Mouse (Mus musculus) neural tube, embryonic 13.5 days (tissue): ENCODE measurements around the gene Sec24a. TPM values are rescaled to one million over a fixed set of nuclear protein-coding genes. Genes with fewer than 3 reads are reported as not detected.
"Not testable (repeated sequence)": the region's sequence is repeated elsewhere in the genome, so short reads cannot be mapped to it uniquely, and the experiment has no call there.

Source experiments
- ATAC-seq: fragments of 200-750 bp; cut with Nextera tagmentation; 2 replicates; pipeline ENCODE4 v1.8.0; 2017; ENCODE audit warnings: low read depth, mild to moderate bottlenecking, moderate TSS enrichment, moderate library complexity
- H3K27ac ChIP-seq: fragments of 300-500 bp; sonication (generic); replicated peaks from 2 replicates; pipeline ENCODE4 v1.5.1; 2015; ENCODE audit warnings: moderate library complexity, mild to moderate bottlenecking, inconsistent platforms
- H3K27me3 ChIP-seq: fragments of 300-500 bp; sonication (generic); 2 replicates; pipeline ENCODE4 v1.6.1; 2015; ENCODE audit warnings: mild to moderate bottlenecking, inconsistent platforms
- H3K36me3 ChIP-seq: fragments of 300-500 bp; sonication (generic); 2 replicates; pipeline ENCODE4 v1.6.1; 2015; ENCODE audit warnings: mild to moderate bottlenecking, inconsistent platforms
- H3K4me1 ChIP-seq: fragments of 300-500 bp; sonication (generic); replicated peaks from 2 replicates; pipeline ENCODE4 v1.6.1; 2015; ENCODE audit warnings: inconsistent platforms
- H3K4me2 ChIP-seq: fragments of 300-500 bp; sonication (generic); 2 replicates; pipeline ENCODE4 v1.6.1; 2015; ENCODE audit warnings: inconsistent platforms, mild to moderate bottlenecking, moderate library complexity
- H3K4me3 ChIP-seq: fragments of 300-500 bp; sonication (generic); 2 replicates; pipeline ENCODE4 v1.5.1; 2015; ENCODE audit warnings: mild to moderate bottlenecking, inconsistent platforms
- H3K9ac ChIP-seq: fragments of 300-500 bp; sonication (generic); 2 replicates; pipeline ENCODE4 v1.6.1; 2015; ENCODE audit warnings: moderate library complexity, mild to moderate bottlenecking, inconsistent platforms
- H3K9me3 ChIP-seq: fragments of 300-500 bp; sonication (generic); 2 replicates; pipeline ENCODE4 v1.6.1; 2016; ENCODE audit warnings: inconsistent platforms
- WGBS: fragments of 180-500 bp; shearing (Covaris S2); methylation state at CpG from one replicate; pipeline ENCODE4 v1.1.7; 2015; 5-methylcytosine and 5-hydroxymethylcytosine counted together
- polyA plus RNA-seq: library from polyadenylated mRNA; unstranded; fragments of >200 nt; fragmentation: Nextera tagmentation; extraction: Ambion mirVana; gene quantifications from 2 replicates; pipeline ENCODE4 v1.2.1, GENCODE M21; 2015

The Sec24a gene
- polyA plus RNA-seq, 1 experiment from 2014 or later = 14.7 TPM

GRCm38 (mm10) chr11:51782721-51783120, 19.3 kb upstream of the Sec24a start:
- 92% methylated on average over 6 of the region's 6 CpGs for WGBS
- H3K4me2 ChIP-seq = no peak overlapping the region
- no peaks in the 10 kb centered on the region for H3K4me1 ChIP-seq
- no peaks in the 10 kb centered on the region for H3K9me3 ChIP-seq
- H3K9ac ChIP-seq = no peak overlapping the region
- no peak overlapping the region for H3K27ac ChIP-seq
- H3K36me3 ChIP-seq = peaks cover 72% of the 10 kb centered on the region
- H3K4me3 ChIP-seq = no peak overlapping the region
- no peak for ATAC-seq
- H3K27me3 ChIP-seq = no peaks in the 10 kb centered on the region

DNA sequence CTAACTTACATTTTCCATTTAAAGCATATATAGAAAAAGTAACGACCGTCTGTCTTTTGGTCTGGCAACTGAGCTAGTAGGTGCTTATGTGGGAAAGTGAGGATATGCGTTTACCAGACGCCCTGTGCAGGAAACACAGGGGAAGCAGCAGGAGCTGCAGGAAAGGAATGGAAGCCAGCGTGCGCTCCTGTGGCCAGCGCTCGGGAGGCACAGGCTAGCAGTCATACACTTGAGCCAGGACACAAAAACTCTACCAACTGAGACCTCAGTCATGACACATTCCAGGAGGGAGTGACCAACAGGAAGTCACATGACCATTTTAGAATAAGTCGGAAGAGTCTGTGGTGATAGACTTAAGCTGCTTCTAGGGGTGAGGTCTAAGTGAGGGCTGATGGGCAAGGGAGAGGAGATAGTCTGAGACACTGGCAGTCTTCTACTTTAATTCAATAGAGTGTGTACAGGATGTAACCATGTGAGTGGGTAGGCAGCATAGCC, 17.4 kb upstream of the Sec24a start:
- peaks cover 59% of the 10 kb centered on the region for H3K36me3 ChIP-seq
- no peaks in the 10 kb centered on the region for H3K9me3 ChIP-seq
- ATAC-seq = no peak
- no peak overlapping the region for H3K27ac ChIP-seq
- H3K27me3 ChIP-seq = no peaks in the 10 kb centered on the region
- WGBS = 94% methylated on average over 9 of the region's 9 CpGs
- no peaks in the 10 kb centered on the region for H3K4me1 ChIP-seq
- H3K9ac ChIP-seq = no peak overlapping the region
- no peak overlapping the region for H3K4me3 ChIP-seq
- H3K4me2 ChIP-seq = no peak overlapping the region

- no peaks in the 10 kb centered on the region for H3K4me1 ChIP-seq
- no peaks in the 10 kb centered on the region for H3K9me3 ChIP-seq
- no peak overlapping the region for H3K4me3 ChIP-seq
- no peak overlapping the region for H3K27ac ChIP-seq
- no peak overlapping the region for H3K9ac ChIP-seq
- H3K27me3 ChIP-seq = no peaks in the 10 kb centered on the region
- H3K4me2 ChIP-seq = no peak overlapping the region
- peaks cover 36% of the 10 kb centered on the region for H3K36me3 ChIP-seq
- WGBS = 92% methylated on average over 5 of the region's 5 CpGs
- ATAC-seq = no peak
Measured at GRCm38 (mm10) chr11:51777478-51777877, 14.0 kb upstream of the Sec24a start.

GRCm38 (mm10) chr11:51775507-51775906, 12.1 kb upstream of the Sec24a start:
- H3K9ac ChIP-seq = no peak overlapping the region
- H3K27me3 ChIP-seq = no peaks in the 10 kb centered on the region
- peaks cover 17% of the 10 kb centered on the region for H3K36me3 ChIP-seq
- no peaks in the 10 kb centered on the region for H3K4me1 ChIP-seq
- no peak overlapping the region for H3K27ac ChIP-seq
- no peak for ATAC-seq
- no peak overlapping the region for H3K4me2 ChIP-seq
- H3K4me3 ChIP-seq = no peak overlapping the region
- WGBS = 89% methylated on average over 3 of the region's 3 CpGs
- no peaks in the 10 kb centered on the region for H3K9me3 ChIP-seq

DNA sequence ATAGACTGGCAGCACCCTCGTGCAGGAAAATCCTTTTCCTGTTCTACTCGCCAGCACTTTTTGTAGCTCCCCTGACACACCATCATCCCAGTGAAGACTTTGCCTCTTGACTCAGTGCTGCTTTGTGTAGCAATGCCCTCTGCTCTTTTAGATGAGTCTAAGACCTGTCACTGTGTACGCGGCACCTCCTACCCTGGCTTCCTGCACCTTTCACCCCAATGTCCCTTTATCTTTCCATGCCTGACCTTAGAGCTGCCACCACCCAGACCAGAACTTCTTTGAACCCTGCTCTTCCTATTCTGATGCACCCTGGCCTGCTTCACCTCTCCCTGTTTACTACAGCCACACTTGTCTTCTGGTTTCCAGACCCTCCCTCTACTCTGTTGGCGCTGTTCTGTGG, 4.9 kb upstream of the Sec24a start:
- no peak for ATAC-seq
- WGBS = 78% methylated on average over 5 of the region's 5 CpGs
- Histone ChIP-seq H3K9me3 (no peaks in the 10 kb centered on the region), H3K4me1 (peaks cover 23% of the 10 kb centered on the region), H3K27me3 (no peaks in the 10 kb centered on the region), H3K4me3 (no peak overlapping the region), H3K36me3 (no peaks in the 10 kb centered on the region), H3K9ac (no peak overlapping the region), H3K4me2 (no peak overlapping the region), H3K27ac (no peak overlapping the region)

- Histone ChIP-seq H3K4me1 (peaks cover 28% of the 10 kb centered on the region), H3K4me2 (no peak overlapping the region), H3K4me3 (no peak overlapping the region), H3K36me3 (no peaks in the 10 kb centered on the region), H3K9ac (no peak overlapping the region), H3K27ac (no peak overlapping the region), H3K9me3 (no peaks in the 10 kb centered on the region), H3K27me3 (no peaks in the 10 kb centered on the region)
- WGBS = 81% methylated on average over 8 of the region's 8 CpGs
- ATAC-seq = no peak
Measured at GRCm38 (mm10) chr11:51767579-51768220, 4.3 kb upstream of the Sec24a start.

- Histone ChIP-seq H3K4me3 (peak overlapping the region; percentile 89; the same call in 1 of the 2 replicates), H3K27me3 (peaks cover 9% of the 10 kb centered on the region; the same call in 1 of the 2 replicates), H3K9ac (no peak overlapping the region), H3K36me3 (no peaks in the 10 kb centered on the region), H3K4me1 (peaks cover 28% of the 10 kb centered on the region), H3K27ac (no peak overlapping the region), H3K9me3 (no peaks in the 10 kb centered on the region), H3K4me2 (peak overlapping the region; percentile 85)
- ATAC-seq = no peak
- WGBS = 88% methylated on average over 4 of the region's 4 CpGs
Measured at GRCm38 (mm10) chr11:51764816-51765215, 1.4 kb upstream of the Sec24a start.

DNA sequence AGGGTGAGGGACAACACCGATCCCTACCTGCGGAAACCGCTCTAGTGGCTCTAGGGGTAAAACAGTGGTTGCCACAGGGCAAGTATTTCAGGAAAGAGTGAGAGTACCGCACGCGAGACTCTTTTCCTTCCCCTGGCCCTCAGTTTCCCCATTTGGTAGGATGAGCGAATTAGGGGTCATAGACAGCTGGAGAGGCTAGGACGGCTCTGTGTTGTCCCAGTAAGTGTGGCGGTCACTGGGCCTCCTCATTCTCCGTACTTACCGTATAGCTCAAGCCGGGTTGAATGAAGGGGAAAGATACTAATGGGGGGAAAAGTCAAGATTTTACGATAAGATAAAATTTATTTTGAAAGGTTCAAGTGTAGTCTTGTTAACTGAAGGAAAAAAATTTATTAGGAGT, 521 bp upstream of the Sec24a start:
- Histone ChIP-seq H3K4me2 (peak overlapping the region; percentile 85), H3K4me1 (peaks cover 28% of the 10 kb centered on the region), H3K36me3 (no peaks in the 10 kb centered on the region), H3K4me3 (peak overlapping the region; percentile 89), H3K9me3 (no peaks in the 10 kb centered on the region), H3K27ac (0 out of 2 replicates have a peak overlapping the region, but pooled peaks have one; percentile 34), H3K27me3 (peaks cover 9% of the 10 kb centered on the region; the same call in 1 of the 2 replicates), H3K9ac (peak overlapping the region; percentile 89)
- peak; percentile 56; the same call in 1 of the 2 replicates for ATAC-seq
- 6% methylated on average over 13 of the region's 13 CpGs for WGBS

GRCm38 (mm10) chr11:51761241-51761640, 2.2 kb downstream of the Sec24a start:
- ATAC-seq = no peak
- no peak overlapping the region for H3K4me3 ChIP-seq
- H3K9me3 ChIP-seq = no peaks in the 10 kb centered on the region
- no peak overlapping the region for H3K27ac ChIP-seq
- H3K36me3 ChIP-seq = no peaks in the 10 kb centered on the region
- H3K9ac ChIP-seq = no peak overlapping the region
- peaks cover 34% of the 10 kb centered on the region for H3K4me1 ChIP-seq
- H3K4me2 ChIP-seq = no peak overlapping the region
- 78% methylated on average over 5 of the region's 5 CpGs for WGBS
- peaks cover 9% of the 10 kb centered on the region; the same call in 1 of the 2 replicates for H3K27me3 ChIP-seq

DNA sequence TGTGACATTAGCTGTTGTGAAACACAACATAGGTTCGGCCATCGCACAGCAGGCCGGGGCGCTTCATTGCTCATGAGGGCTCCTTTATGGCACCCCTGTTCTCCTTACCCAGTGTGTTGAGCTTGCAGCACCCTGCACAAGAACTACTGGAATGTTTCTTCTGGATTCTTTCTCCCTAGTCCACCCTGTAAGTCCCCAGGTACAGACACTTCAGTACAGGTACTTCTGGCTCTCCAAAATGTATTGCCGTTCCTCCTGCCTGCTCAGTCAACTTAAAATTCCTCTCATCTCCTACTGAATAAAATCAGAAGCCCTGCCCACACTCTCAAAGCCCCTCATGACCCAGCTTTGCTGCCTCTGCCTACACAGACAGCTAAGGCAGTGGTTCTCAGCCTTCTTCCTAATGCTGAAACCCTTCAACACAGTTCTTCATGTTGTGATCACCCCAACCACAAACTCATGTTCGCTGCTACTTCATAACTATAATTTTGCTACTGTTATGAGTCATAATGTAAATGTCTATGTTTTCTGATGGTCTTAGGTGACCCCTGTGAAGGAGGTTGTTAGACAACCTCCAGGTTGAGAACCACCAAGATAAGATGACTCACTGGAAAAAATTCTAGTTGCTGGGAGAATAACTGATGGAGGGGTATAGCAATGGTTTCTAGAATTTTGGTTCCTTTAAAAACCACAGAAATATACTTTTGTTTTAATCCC, 3.3 kb downstream of the Sec24a start:
- Histone ChIP-seq H3K9me3 (no peaks in the 10 kb centered on the region), H3K27me3 (peaks cover 9% of the 10 kb centered on the region; the same call in 1 of the 2 replicates), H3K9ac (no peak overlapping the region), H3K4me2 (no peak overlapping the region), H3K4me1 (peaks cover 30% of the 10 kb centered on the region), H3K4me3 (no peak overlapping the region), H3K27ac (no peak overlapping the region), H3K36me3 (no peaks in the 10 kb centered on the region)
- ATAC-seq = no peak
- 79% methylated on average over 6 of the region's 6 CpGs for WGBS

DNA sequence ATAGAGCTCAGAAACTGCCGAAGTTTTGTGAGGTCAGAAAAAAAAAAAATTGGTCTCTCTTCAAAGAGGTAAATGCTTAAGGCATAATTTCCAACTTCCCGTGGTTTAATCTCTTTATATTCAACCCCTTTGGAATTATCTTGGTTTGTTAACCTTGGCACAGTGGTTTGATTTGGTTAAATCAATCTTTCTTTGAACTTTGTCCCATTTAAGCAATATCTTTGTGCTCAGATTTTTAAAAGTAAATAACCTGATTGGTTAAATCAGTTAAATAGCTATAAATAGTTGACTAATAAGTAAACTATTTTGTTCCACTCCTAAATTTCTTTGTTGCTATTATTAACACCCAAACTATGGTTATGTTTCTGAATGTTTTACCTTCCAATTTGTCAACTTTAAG, 4.2 kb downstream of the Sec24a start:
- no peak overlapping the region for H3K9ac ChIP-seq
- H3K36me3 ChIP-seq = no peaks in the 10 kb centered on the region
- no peak overlapping the region for H3K27ac ChIP-seq
- H3K4me3 ChIP-seq = no peak overlapping the region
- peaks cover 30% of the 10 kb centered on the region for H3K4me1 ChIP-seq
- H3K9me3 ChIP-seq = no peaks in the 10 kb centered on the region
- WGBS = 83% methylated on average over 2 of the region's 2 CpGs
- H3K4me2 ChIP-seq = no peak overlapping the region
- ATAC-seq = no peak
- H3K27me3 ChIP-seq = peaks cover 9% of the 10 kb centered on the region; the same call in 1 of the 2 replicates

- not testable (repeated sequence) for H3K9me3 ChIP-seq, H3K4me2 ChIP-seq, H3K4me3 ChIP-seq, H3K27me3 ChIP-seq, H3K9ac ChIP-seq, ATAC-seq, H3K36me3 ChIP-seq, H3K27ac ChIP-seq
- H3K4me1 ChIP-seq = peaks cover 34% of the 10 kb centered on the region
- 85% methylated on average over 5 of the region's 5 CpGs for WGBS
Measured at GRCm38 (mm10) chr11:51758207-51758606, 5.2 kb downstream of the Sec24a start.
